Mouse (Mus musculus) liver, embryonic 15.5 days (tissue): ENCODE data around the gene Pknox2. TPM values are rescaled to one million over a fixed set of nuclear protein-coding genes. Genes with fewer than 3 reads are reported as not detected.

Source experiments
- ATAC-seq: fragments of 200-750 bp; cut with Nextera tagmentation; 2 replicates; pipeline ENCODE4 v1.8.0; 2017; ENCODE audit warnings: moderate number of reproducible peaks, mild to moderate bottlenecking, moderate library complexity; ENCODE audit not compliant: insufficient read depth
- H3K27ac ChIP-seq: fragments of 300-500 bp; sonication (generic); replicated peaks from 2 replicates; pipeline ENCODE4 v1.5.1; 2015; ENCODE audit warnings: mild to moderate bottlenecking, inconsistent platforms
- H3K27me3 ChIP-seq: fragments of 300-500 bp; sonication (generic); 2 replicates; pipeline ENCODE4 v1.6.1; 2015; ENCODE audit warnings: mild to moderate bottlenecking, inconsistent platforms
- H3K36me3 ChIP-seq: fragments of 300-500 bp; sonication (generic); replicated peaks from 2 replicates; pipeline ENCODE4 v1.6.1; 2015; ENCODE audit warnings: moderate library complexity, mild to moderate bottlenecking, inconsistent platforms
- H3K4me1 ChIP-seq: fragments of 300-500 bp; sonication (generic); replicated peaks from 2 replicates; pipeline ENCODE4 v1.6.1; 2015; ENCODE audit warnings: inconsistent platforms
- H3K4me2 ChIP-seq: fragments of 300-500 bp; sonication (generic); 2 replicates; pipeline ENCODE4 v1.6.1; 2015; ENCODE audit warnings: moderate library complexity, mild to moderate bottlenecking, inconsistent platforms
- H3K4me3 ChIP-seq: fragments of 300-500 bp; sonication (generic); replicated peaks from 2 replicates; pipeline ENCODE4 v1.5.1; 2015; ENCODE audit warnings: mild to moderate bottlenecking, inconsistent platforms
- H3K9ac ChIP-seq: fragments of 300-500 bp; sonication (generic); 2 replicates; pipeline ENCODE4 v1.6.1; 2015; ENCODE audit warnings: moderate library complexity, mild to moderate bottlenecking, inconsistent platforms
- H3K9me3 ChIP-seq: fragments of 300-500 bp; sonication (generic); replicated peaks from 2 replicates; pipeline ENCODE4 v1.6.1; 2016; ENCODE audit warnings: inconsistent platforms
- WGBS: fragments of 180-500 bp; shearing (Covaris S2); methylation state at CpG from one replicate; pipeline ENCODE4 v1.1.7; 2015; ENCODE audit warnings: mixed read lengths; ENCODE audit not compliant: insufficient replicate concordance; 5-methylcytosine and 5-hydroxymethylcytosine counted together
- polyA plus RNA-seq: library from polyadenylated mRNA; unstranded; fragments of >200 nt; fragmentation: Nextera tagmentation; extraction: Ambion mirVana; gene quantifications from 2 replicates; pipeline ENCODE4 v1.2.1, GENCODE M21; 2015

The Pknox2 gene
- polyA plus RNA-seq, 1 experiment from 2014 or later: 0.44 TPM

DNA sequence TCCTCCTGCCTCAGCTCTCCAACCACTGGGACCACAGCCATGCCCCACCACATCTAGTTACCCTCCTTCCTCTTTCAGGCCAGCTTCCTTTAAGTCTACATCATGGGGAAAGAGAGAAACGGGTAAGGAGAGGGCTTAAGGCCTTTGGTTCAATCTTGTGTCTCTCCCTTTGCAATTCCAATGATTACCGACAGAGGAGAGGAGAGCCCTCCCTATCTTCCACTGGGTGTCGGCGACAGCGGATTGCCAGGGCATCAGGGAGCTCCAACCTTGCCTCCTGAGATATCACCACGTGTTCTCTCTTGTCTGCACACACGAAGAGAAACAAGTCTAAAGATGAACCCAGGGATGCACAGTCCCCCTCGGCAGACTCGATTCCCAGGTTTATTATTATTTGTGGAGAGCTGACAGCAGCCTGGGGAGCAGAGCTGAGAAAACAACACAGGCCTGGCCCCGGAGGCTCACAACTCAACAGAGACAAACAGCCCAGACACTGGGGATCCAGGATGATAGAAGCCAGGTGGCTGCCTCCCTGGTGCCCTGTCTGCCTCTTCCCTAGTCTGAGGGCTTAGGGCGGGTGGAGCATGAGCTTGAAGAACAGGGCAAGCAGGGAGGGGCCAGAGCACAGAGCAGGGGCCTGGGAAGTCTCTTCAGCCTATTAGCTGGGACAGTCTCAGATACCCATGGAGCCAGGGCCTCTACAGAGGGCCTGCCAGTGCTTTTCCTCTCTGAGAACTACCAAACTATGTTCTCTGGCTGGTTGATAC, 170.4 kb downstream of the Pknox2 start:
- Histone ChIP-seq H3K9ac (no peak overlapping the region), H3K27ac (no peak overlapping the region), H3K9me3 (no peaks in the 10 kb centered on the region), H3K4me1 (no peaks in the 10 kb centered on the region), H3K4me3 (no peak overlapping the region), H3K4me2 (no peak overlapping the region), H3K36me3 (no peaks in the 10 kb centered on the region), H3K27me3 (no peaks in the 10 kb centered on the region)
- ATAC-seq: no peak
- 32% methylated on average over 11 of the region's 11 CpGs for WGBS

GRCm38 (mm10) chr9:36973486-36974227, 173.6 kb downstream of the Pknox2 start:
- 55% methylated on average over 11 of the region's 11 CpGs for WGBS
- no peak for ATAC-seq
- H3K27ac ChIP-seq: no peak overlapping the region
- H3K9me3 ChIP-seq: no peaks in the 10 kb centered on the region
- no peaks in the 10 kb centered on the region for H3K36me3 ChIP-seq
- H3K9ac ChIP-seq: no peak overlapping the region
- no peaks in the 10 kb centered on the region for H3K4me1 ChIP-seq
- no peaks in the 10 kb centered on the region for H3K27me3 ChIP-seq
- no peak overlapping the region for H3K4me2 ChIP-seq
- no peak overlapping the region for H3K4me3 ChIP-seq

- H3K9me3 ChIP-seq: no peaks in the 10 kb centered on the region
- no peak overlapping the region for H3K27ac ChIP-seq
- H3K4me1 ChIP-seq: no peaks in the 10 kb centered on the region
- no peak overlapping the region for H3K4me3 ChIP-seq
- H3K27me3 ChIP-seq: no peaks in the 10 kb centered on the region
- no peak overlapping the region for H3K4me2 ChIP-seq
- no peaks in the 10 kb centered on the region for H3K36me3 ChIP-seq
- no peak overlapping the region for H3K9ac ChIP-seq
- 41% methylated on average over 3 of the region's 3 CpGs for WGBS
- ATAC-seq: no peak
Measured at GRCm38 (mm10) chr9:36972089-36972488, 175.1 kb downstream of the Pknox2 start.

DNA sequence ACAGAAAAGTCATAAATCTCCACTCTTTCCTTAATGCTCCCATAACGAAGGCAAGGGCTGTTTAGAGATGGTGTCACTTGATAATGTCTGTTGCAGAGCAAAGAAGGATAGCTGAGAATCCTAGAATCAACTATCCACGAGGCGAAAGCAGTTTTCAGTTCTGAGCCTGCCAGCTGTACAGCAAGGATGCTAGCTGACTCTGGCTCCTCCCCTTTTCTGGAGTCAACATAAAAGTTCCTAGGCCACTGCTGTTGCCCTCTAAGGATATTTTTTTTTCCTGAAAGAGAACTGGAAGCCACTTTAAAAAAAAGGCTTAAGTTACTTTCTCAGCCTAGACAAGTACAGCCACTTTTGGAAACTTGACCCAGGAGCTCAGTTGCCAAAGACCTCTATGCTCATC, 176.1 kb downstream of the Pknox2 start:
- Histone ChIP-seq H3K27me3 (no peaks in the 10 kb centered on the region), H3K4me3 (no peak overlapping the region), H3K27ac (no peak overlapping the region), H3K9ac (no peak overlapping the region), H3K9me3 (no peaks in the 10 kb centered on the region), H3K4me2 (no peak overlapping the region), H3K4me1 (no peaks in the 10 kb centered on the region), H3K36me3 (no peaks in the 10 kb centered on the region)
- no peak for ATAC-seq
- 32% methylated on average over 3 of the region's 3 CpGs for WGBS

DNA sequence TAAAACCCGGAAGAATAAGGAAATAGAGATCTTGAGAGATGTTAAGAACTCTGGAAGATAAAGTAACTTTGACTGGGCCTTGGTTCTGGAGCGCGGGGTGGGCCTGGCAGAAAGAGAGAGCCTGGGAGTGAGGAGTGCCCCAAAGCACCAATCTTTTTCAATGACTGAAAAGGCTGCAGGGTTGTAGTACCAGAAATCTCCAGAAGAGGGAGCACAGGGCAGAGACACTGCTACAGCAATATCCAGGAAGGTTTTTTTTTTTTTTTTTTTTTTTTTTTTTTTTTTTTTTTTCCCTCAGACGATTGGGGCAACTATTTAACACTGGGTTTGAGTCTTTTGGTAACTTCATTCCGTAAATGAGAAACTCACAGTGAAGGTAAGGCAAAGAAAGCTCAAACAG, 176.6 kb downstream of the Pknox2 start:
- no peak overlapping the region for H3K9ac ChIP-seq
- no peaks in the 10 kb centered on the region for H3K27me3 ChIP-seq
- WGBS: 6% methylated on average over 5 of the region's 5 CpGs
- no peak for ATAC-seq
- H3K4me2 ChIP-seq: no peak overlapping the region
- no peaks in the 10 kb centered on the region for H3K4me1 ChIP-seq
- no peaks in the 10 kb centered on the region for H3K9me3 ChIP-seq
- H3K4me3 ChIP-seq: no peak overlapping the region
- no peaks in the 10 kb centered on the region for H3K36me3 ChIP-seq
- no peak overlapping the region for H3K27ac ChIP-seq

- Histone ChIP-seq H3K4me3 (no peak overlapping the region), H3K27me3 (no peaks in the 10 kb centered on the region), H3K36me3 (no peaks in the 10 kb centered on the region), H3K27ac (no peak overlapping the region), H3K4me1 (no peaks in the 10 kb centered on the region), H3K9me3 (no peaks in the 10 kb centered on the region), H3K4me2 (no peak overlapping the region), H3K9ac (no peak overlapping the region)
- no peak for ATAC-seq
- WGBS: 66% methylated on average over 1 of the region's 1 CpGs
Measured at GRCm38 (mm10) chr9:36969131-36969530, 178.1 kb downstream of the Pknox2 start.

GRCm38 (mm10) chr9:36968713-36969112, 178.5 kb downstream of the Pknox2 start:
- Histone ChIP-seq H3K36me3 (no peaks in the 10 kb centered on the region), H3K4me3 (no peak overlapping the region), H3K9me3 (no peaks in the 10 kb centered on the region), H3K9ac (no peak overlapping the region), H3K4me2 (no peak overlapping the region), H3K4me1 (no peaks in the 10 kb centered on the region), H3K27me3 (no peaks in the 10 kb centered on the region), H3K27ac (no peak overlapping the region)
- no peak for ATAC-seq
- WGBS: 37% methylated on average over 7 of the region's 7 CpGs

DNA sequence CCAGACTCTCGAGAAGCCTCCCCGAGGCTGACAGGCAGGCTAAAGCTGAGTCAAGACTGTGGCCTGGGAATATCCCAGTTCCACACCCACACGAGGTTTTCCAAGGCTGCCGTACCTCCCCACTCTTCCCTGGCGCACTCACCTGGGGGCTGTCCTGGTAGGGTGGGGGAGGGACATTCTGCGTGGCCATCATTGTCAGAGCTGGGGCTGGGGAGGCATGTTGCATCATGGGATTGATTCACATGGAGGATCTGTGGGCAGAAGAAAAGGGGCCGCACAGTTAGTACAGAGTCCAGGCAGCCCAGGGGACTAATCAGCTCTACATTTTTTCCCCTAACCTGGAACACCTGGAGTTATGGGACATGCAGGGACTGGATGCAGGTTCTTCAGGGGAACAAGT, 179.0 kb downstream of the Pknox2 start:
- Histone ChIP-seq H3K36me3 (no peaks in the 10 kb centered on the region), H3K9me3 (no peaks in the 10 kb centered on the region), H3K4me1 (no peaks in the 10 kb centered on the region), H3K4me2 (no peak overlapping the region), H3K4me3 (no peak overlapping the region), H3K9ac (no peak overlapping the region), H3K27ac (no peak overlapping the region), H3K27me3 (no peaks in the 10 kb centered on the region)
- ATAC-seq: no peak
- 69% methylated on average over 7 of the region's 7 CpGs for WGBS

GRCm38 (mm10) chr9:36965720-36966119, 181.5 kb downstream of the Pknox2 start:
- Histone ChIP-seq H3K9ac (no peak overlapping the region), H3K4me1 (no peaks in the 10 kb centered on the region), H3K27ac (no peak overlapping the region), H3K4me3 (no peak overlapping the region), H3K4me2 (no peak overlapping the region), H3K36me3 (no peaks in the 10 kb centered on the region), H3K9me3 (no peaks in the 10 kb centered on the region), H3K27me3 (no peaks in the 10 kb centered on the region)
- no peak for ATAC-seq
- 46% methylated on average over 5 of the region's 5 CpGs for WGBS

DNA sequence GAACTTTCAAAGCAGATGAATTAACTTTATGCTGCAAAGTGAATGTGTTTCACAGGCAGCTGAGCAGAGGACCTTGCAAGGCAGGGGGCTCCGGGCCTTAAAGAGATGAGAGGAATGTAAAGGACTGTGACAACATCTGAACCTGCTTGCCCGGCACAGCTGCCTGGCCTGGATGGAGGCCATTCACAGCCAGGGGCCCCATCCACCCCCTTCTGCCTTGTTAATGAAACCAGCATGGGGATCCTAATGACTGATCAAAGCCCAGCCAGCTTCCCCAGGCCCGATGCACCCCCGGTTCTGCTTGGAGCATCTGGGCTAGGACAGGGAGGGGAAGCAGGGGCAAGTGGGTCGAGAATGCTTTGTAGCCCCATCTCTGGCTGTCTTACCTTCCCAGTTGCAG, 183.0 kb downstream of the Pknox2 start:
- WGBS: 28% methylated on average over 5 of the region's 5 CpGs
- no peak overlapping the region for H3K9ac ChIP-seq
- no peak overlapping the region for H3K4me2 ChIP-seq
- no peak for ATAC-seq
- H3K27me3 ChIP-seq: no peaks in the 10 kb centered on the region
- H3K4me3 ChIP-seq: no peak overlapping the region
- no peaks in the 10 kb centered on the region for H3K9me3 ChIP-seq
- no peak overlapping the region for H3K27ac ChIP-seq
- H3K4me1 ChIP-seq: no peaks in the 10 kb centered on the region
- H3K36me3 ChIP-seq: no peaks in the 10 kb centered on the region

DNA sequence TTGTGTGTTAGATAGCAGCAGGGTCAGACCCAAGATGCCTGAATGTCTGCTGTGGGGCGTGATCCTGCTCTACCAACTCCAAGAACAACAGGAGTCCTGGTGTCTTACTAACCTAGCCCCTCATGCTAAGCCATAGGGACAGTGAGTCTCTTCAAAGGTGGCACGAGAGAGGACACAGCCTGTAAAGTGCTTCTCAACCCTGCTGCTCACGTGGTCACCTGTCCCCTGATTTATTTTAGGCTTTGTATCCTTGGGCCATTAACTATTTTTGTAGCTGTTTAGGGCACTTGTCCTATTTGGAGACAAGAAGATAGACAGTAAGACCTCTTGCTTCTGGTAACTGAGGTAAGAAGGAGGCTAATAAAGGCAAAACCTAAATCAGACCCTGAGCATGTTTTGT, 183.7 kb downstream of the Pknox2 start:
- WGBS: 37% methylated on average over 3 of the region's 3 CpGs
- H3K36me3 ChIP-seq: no peaks in the 10 kb centered on the region
- H3K4me1 ChIP-seq: no peaks in the 10 kb centered on the region
- no peaks in the 10 kb centered on the region for H3K27me3 ChIP-seq
- no peak overlapping the region for H3K27ac ChIP-seq
- H3K4me3 ChIP-seq: no peak overlapping the region
- no peak overlapping the region for H3K4me2 ChIP-seq
- no peak overlapping the region for H3K9ac ChIP-seq
- no peaks in the 10 kb centered on the region for H3K9me3 ChIP-seq
- no peak for ATAC-seq
